ENCODE assay signal across 14 mouse cellular contexts in the genomic region with DNA sequence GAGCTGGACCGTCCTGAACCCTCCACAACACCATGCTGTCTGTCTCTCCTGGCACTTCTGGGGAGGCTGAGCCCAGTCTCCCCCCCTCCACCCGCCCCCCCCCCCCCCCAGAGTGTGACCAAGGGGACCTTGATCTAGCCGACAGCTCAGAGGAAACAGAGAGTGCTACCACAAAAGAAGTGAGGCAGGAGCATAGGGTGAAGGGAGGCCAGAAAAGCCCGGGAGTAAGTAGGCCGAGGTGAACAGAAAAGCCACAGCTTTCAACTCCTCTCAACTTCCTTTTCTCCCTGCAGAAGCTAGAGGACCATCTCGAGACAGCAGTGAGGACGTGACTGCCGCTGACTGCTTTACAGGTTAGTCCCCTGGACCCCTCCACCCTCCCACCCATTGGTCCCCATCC. TPM values are rescaled to one million over a fixed set of nuclear protein-coding genes. Genes with fewer than 3 reads are reported as not detected.
DNase-seq lines count a peak whose midpoint lies in the region; ATAC-seq and TF ChIP-seq lines count a peak whose summit lies in the region.
"Had no signal": no experiment of that assay in that cellular context is flagged by ENCODE, and none has a peak within 500 bp of the region (broad histone marks: within the 10 kb centered on the region; RNA-seq: fewer than 3 reads in every experiment).

Gene Adgrg5 (plus strand): TSS at position 290 of the 400 bp plus-strand sequence.

- no peaks in the 10 kb centered on the region for H3K27me3 ChIP-seq in intestine, postnatal 0 days (replicated peaks; ENCODE audit: control insufficient read depth, insufficient read depth, low read length)
- no peaks in the 10 kb centered on the region for H3K27me3 ChIP-seq in intestine, embryonic 16.5 days (replicated peaks; ENCODE audit: control insufficient read depth, insufficient read depth, low read length)
- H3K27me3 ChIP-seq in ES-Bruce4 (ENCODE audit: control insufficient read depth, insufficient read depth, low read length, poor library complexity, severe bottlenecking) = no peaks in the 10 kb centered on the region
- H3K27me3 ChIP-seq in liver, embryonic 13.5 days = peaks cover 2% of the 10 kb centered on the region
- H3K27me3 ChIP-seq: embryonic facial prominence, embryonic 12.5 days had no signal

- H3K9ac ChIP-seq in intestine, postnatal 0 days (ENCODE audit: low read depth, low read length) = no peak within 1 kb of the TSS
- no peak within 1 kb of the TSS for H3K9ac ChIP-seq in intestine, embryonic 16.5 days (ENCODE audit: low read depth, low read length)
- H3K9ac ChIP-seq in ES-Bruce4 (ENCODE audit: low read depth, poor library complexity, severe bottlenecking) = 0 out of 2 replicates have a peak within 1 kb of the TSS, but pooled peaks have one; percentile 5
- H3K9ac ChIP-seq in liver, embryonic 13.5 days = peak within 1 kb of the TSS; percentile 54; the same call in 1 of the 2 replicates
- H3K9ac ChIP-seq: embryonic facial prominence, embryonic 12.5 days had no signal

- 76% methylated on average over 7 of the region's 8 CpGs for WGBS in intestine, postnatal 0 days
- 57% methylated on average over 8 of the region's 8 CpGs for WGBS in intestine, embryonic 16.5 days
- WGBS in liver, embryonic 13.5 days (ENCODE audit: insufficient replicate concordance) = 32% methylated on average over 8 of the region's 8 CpGs

- no peak within 1 kb of the TSS for H3K27ac ChIP-seq in intestine, postnatal 0 days (ENCODE audit: low read depth, low read length)
- H3K27ac ChIP-seq in intestine, embryonic 16.5 days (ENCODE audit: low read length) = no peak within 1 kb of the TSS
- peak within 1 kb of the TSS; percentile 60 for H3K27ac ChIP-seq in ES-Bruce4 (ENCODE audit: insufficient read depth, low read length)
- H3K27ac ChIP-seq in liver, embryonic 13.5 days = peak within 1 kb of the TSS; percentile 73
- H3K27ac ChIP-seq: embryonic facial prominence, embryonic 12.5 days; macrophage had no signal

- H3K9me3 ChIP-seq in intestine, postnatal 0 days (ENCODE audit: control insufficient read depth) = no peaks in the 10 kb centered on the region
- H3K9me3 ChIP-seq in intestine, embryonic 16.5 days (ENCODE audit: control insufficient read depth, low read length) = no peaks in the 10 kb centered on the region
- no peaks in the 10 kb centered on the region for H3K9me3 ChIP-seq in ES-Bruce4 (replicated peaks; ENCODE audit: control insufficient read depth, insufficient read depth, low read length, poor library complexity, severe bottlenecking)
- H3K9me3 ChIP-seq in liver, embryonic 13.5 days (replicated peaks) = no peaks in the 10 kb centered on the region
- H3K9me3 ChIP-seq: embryonic facial prominence, embryonic 12.5 days had no signal

- DNase-seq in A20 (ENCODE audit: low read depth, low spot score) = peak; percentile 59
- DNase-seq in liver, embryonic 13.5 days = no peak
- no peak for DNase-seq in cerebellum, postnatal 4 days (ENCODE audit: low spot score in 2 of 2)
- DNase-seq: cerebellum, adult 9-10 months; gastrocnemius, postnatal 36 days; kidney, postnatal 10 days had no signal

- no peak for TF ChIP-seq POLR2A in ES-Bruce4 (IDR thresholded peaks at IDR 0.05; ENCODE audit: insufficient read depth, low read length)

- no peaks in the 10 kb centered on the region for H3K36me3 ChIP-seq in intestine, postnatal 0 days (ENCODE audit: control insufficient read depth, insufficient read depth)
- no peaks in the 10 kb centered on the region for H3K36me3 ChIP-seq in intestine, embryonic 16.5 days (ENCODE audit: control insufficient read depth, insufficient read depth, low read length)
- H3K36me3 ChIP-seq in ES-Bruce4 (ENCODE audit: control insufficient read depth, insufficient read depth, low read length, poor library complexity, severe bottlenecking) = no peaks in the 10 kb centered on the region
- H3K36me3 ChIP-seq in liver, embryonic 13.5 days = no peaks in the 10 kb centered on the region
- H3K36me3 ChIP-seq: embryonic facial prominence, embryonic 12.5 days had no signal

- no peak for TF ChIP-seq CTCF in intestine, postnatal 0 days (IDR thresholded peaks at IDR 0.05; ENCODE audit: low read depth)
- no peak for TF ChIP-seq CTCF in ES-Bruce4 (IDR thresholded peaks at IDR 0.05; ENCODE audit: low read depth, low read length)

- H3K4me2 ChIP-seq in intestine, postnatal 0 days (replicated peaks; ENCODE audit: low read depth) = 0 out of 2 replicates have a peak within 1 kb of the TSS, but pooled peaks have one; percentile 9
- H3K4me2 ChIP-seq in intestine, embryonic 16.5 days (ENCODE audit: low read depth, low read length) = no peak within 1 kb of the TSS
- peak within 1 kb of the TSS; percentile 46 for H3K4me2 ChIP-seq in liver, embryonic 13.5 days
- H3K4me2 ChIP-seq: embryonic facial prominence, embryonic 12.5 days had no signal

- H3K4me1 ChIP-seq in intestine, postnatal 0 days (replicated peaks; ENCODE audit: control insufficient read depth, insufficient read depth, low read length) = no peaks in the 10 kb centered on the region
- peaks cover 9% of the 10 kb centered on the region for H3K4me1 ChIP-seq in intestine, embryonic 16.5 days (ENCODE audit: control insufficient read depth, insufficient read depth, low read length)
- H3K4me1 ChIP-seq in ES-Bruce4 (ENCODE audit: control insufficient read depth, insufficient read depth, low read length) = peaks cover 3% of the 10 kb centered on the region
- H3K4me1 ChIP-seq in liver, embryonic 13.5 days (replicated peaks) = peaks cover 48% of the 10 kb centered on the region
- H3K4me1 ChIP-seq: embryonic facial prominence, embryonic 12.5 days had no signal

- H3K4me3 ChIP-seq in intestine, postnatal 0 days (ENCODE audit: low read depth, low read length) = no peak within 1 kb of the TSS
- H3K4me3 ChIP-seq in intestine, embryonic 16.5 days (ENCODE audit: low read length) = no peak within 1 kb of the TSS
- no peak within 1 kb of the TSS for H3K4me3 ChIP-seq in ES-Bruce4 (ENCODE audit: low read depth, low read length)
- no peak within 1 kb of the TSS for H3K4me3 ChIP-seq in liver, embryonic 13.5 days (replicated peaks)
- H3K4me3 ChIP-seq: embryonic facial prominence, embryonic 12.5 days had no signal

- ATAC-seq in intestine, postnatal 0 days = no peak
- ATAC-seq in intestine, embryonic 16.5 days = no peak
- no peak for ATAC-seq in liver, embryonic 13.5 days (ENCODE audit: low read depth)
- no peak for ATAC-seq in activated CD4-positive, CD25-positive, alpha-beta regulatory T cell, adult 4 months
- ATAC-seq: forebrain, embryonic 14.5 days; hindbrain, embryonic 16.5 days had no signal

- no peak for TF ChIP-seq EP300 in ES-Bruce4 (IDR thresholded peaks at IDR 0.05; ENCODE audit: insufficient read depth, low read depth, low read length)

RNA-seq across cellular contexts. Expression of gene Adgrg5, which starts in this region (rescaled TPM):
- 1.3 and 1.5 TPM in 2 replicates for polyA plus RNA-seq in intestine, postnatal 0 days (2015; fragmentation: Nextera tagmentation; extraction: Ambion mirVana)
- polyA plus RNA-seq in intestine, embryonic 16.5 days (2015; fragmentation: Nextera tagmentation; extraction: Ambion mirVana) = 1.6 and 2.8 TPM in 2 replicates
- 1.0 and 2.6 TPM in 2 replicates for polyA plus RNA-seq in ES-Bruce4 (2011; ENCODE audit: insufficient read depth, insufficient read length, low read depth, missing spikeins)
- polyA plus RNA-seq in liver, embryonic 13.5 days (2015; fragmentation: Nextera tagmentation; extraction: Ambion mirVana) = 0.43 and 0.52 TPM in 2 replicates
- polyA plus RNA-seq in activated CD4-positive, CD25-positive, alpha-beta regulatory T cell, adult 4 months (2017; shearing (Covaris generic)) = 1 to 10 TPM; 1.3 to 1.4 TPM
- polyA plus RNA-seq: forebrain, embryonic 14.5 days had no signal

Comparison
In these comparisons a context has a peak if more than half of its experiments do, and no peak if none do; other contexts are left out.
1. H3K27ac ChIP-seq: peak in ES-Bruce4 (single experiment) and liver, embryonic 13.5 days (single experiment); none in intestine, postnatal 0 days (single experiment) and intestine, embryonic 16.5 days (single experiment).
2. H3K9ac ChIP-seq: peak in ES-Bruce4 (single experiment) and liver, embryonic 13.5 days (single experiment); none in intestine, postnatal 0 days (single experiment) and intestine, embryonic 16.5 days (single experiment).